Mouse (Mus musculus): Measurements from ENCODE around the gene Pcdh15.

Gene Pcdh15

GRCm38 (mm10) chr10:73947799-73948198, 848.7 kb downstream of the Pcdh15 start:
- DNase-seq (ENCODE audit: low spot score), result no peak

- DNase-seq (ENCODE audit: low spot score), result no peak
These were observed 854.2 kb downstream of the Pcdh15 start for GRCm38 (mm10) chr10:73953362-73953761.

- no peak for DNase-seq (ENCODE audit: low spot score)
These were observed 884.9 kb downstream of the Pcdh15 start for GRCm38 (mm10) chr10:73984057-73984456.

- DNase-seq (ENCODE audit: low spot score), result no peak
These were observed 909.7 kb downstream of the Pcdh15 start for GRCm38 (mm10) chr10:74008836-74009235.

DNA sequence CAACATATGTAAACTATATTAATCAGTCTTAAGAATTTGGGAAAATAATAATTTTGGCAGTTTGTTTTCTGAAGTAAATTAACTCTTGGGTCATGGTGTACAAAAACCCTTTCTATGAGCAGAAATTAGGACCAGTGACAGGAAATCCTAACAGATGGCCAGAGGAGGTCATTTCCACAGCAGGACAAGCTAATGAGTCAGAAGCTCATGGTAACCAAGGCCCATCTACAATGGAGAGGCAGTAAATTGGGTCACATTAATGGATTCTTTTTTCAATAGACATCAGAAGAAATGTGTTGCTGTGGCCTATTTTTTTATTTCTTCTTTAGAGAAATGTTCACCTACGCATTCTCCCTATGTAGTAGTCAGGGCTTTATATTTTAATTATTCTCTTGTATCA, 923.9 kb downstream of the Pcdh15 start:
- no peak for DNase-seq (ENCODE audit: low spot score)

GRCm38 (mm10) chr10:74053059-74053458, 953.9 kb downstream of the Pcdh15 start:
- DNase-seq (ENCODE audit: low spot score), result no peak

- DNase-seq (ENCODE audit: low spot score), result no peak
These were observed 987.5 kb downstream of the Pcdh15 start for GRCm38 (mm10) chr10:74086653-74087052.

- no peak for DNase-seq (ENCODE audit: low spot score)
These were observed 999.2 kb downstream of the Pcdh15 start for GRCm38 (mm10) chr10:74098296-74098695.

DNA sequence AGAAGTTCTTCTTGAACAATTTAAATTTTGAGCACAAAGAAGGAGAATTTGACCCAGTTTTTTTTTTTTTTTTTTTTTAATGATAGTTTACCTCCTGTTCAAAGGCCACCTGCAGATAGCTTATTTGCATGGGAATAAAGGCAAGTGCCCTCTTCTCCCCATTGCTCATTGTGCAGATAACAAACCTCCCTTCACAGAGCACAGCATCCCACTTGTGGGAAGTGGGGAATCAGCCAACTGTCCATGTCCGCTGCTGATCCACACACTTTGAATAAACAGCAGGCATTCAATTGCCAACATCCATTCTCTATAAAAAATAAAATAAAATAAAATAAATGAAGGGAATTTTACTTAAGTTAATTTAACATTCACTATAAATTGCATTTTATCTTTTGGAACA, 1015.0 kb downstream of the Pcdh15 start:
- no peak for DNase-seq (ENCODE audit: low spot score)

- no peak for DNase-seq (ENCODE audit: low spot score)
These were observed 1017.7 kb downstream of the Pcdh15 start for GRCm38 (mm10) chr10:74116817-74117216.

DNA sequence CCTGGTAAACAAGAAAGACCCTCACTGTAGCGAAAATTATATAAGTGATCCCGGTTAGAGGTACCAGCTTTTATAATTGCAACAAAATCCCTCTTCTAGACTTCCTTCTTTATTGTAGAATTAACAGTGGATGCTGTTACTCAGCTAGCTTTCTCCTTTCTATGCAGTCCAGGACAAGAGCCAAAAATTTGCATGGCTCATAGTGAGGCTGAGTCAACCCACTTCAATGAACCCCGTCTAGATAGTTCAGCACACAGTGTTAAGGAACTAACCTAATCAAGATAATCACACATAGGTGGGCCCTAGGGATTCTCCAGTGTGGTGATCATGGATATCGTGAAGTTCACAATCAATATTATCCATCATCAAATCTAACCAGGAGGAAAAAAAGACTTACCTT, 1024.3 kb downstream of the Pcdh15 start:
- DNase-seq (ENCODE audit: low spot score), result no peak

- DNase-seq (ENCODE audit: low spot score), result no peak
These were observed 1030.0 kb downstream of the Pcdh15 start for GRCm38 (mm10) chr10:74129192-74129591.

- no peak for DNase-seq (ENCODE audit: low spot score)
These were observed 1030.5 kb downstream of the Pcdh15 start for GRCm38 (mm10) chr10:74129665-74130064.

DNA sequence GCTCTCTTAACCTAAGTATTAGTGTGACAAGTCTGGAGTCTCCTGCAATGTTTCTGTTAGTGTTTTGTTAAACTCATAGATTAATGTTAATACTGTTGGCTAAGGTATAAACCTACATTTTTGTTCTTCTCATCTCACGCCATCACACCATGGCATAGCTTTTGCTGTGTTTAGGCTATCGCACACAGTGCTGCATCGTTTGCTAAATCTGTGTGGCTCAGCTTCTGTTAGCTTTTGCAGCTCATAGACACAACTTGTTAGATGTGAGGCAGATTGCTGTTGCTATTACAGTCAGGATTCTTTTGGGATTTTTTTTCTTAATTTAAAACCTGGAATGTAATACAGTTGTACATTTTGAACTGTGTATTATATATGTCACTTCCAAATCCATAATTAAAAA, 1031.7 kb downstream of the Pcdh15 start:
- no peak for DNase-seq (ENCODE audit: low spot score)

DNA sequence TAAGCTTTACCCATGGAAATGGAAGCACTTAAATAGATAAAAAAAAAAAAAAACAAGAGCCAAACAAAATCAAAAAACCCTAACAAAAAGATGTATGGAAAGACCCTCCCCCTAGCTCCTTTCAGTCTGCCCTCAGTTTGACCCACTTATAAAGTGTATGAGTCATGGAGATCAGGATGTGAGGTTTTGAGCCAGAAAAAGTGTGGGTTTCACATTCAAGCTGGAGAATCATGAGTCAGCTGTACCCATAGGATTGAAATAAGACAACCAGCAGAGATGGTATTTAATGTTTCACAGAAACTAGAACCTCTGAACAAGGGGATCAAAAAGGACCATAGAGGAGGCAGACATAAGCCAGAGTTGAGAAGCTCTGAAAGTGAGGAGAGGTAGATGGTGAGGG, 1048.8 kb downstream of the Pcdh15 start:
- DNase-seq (ENCODE audit: low spot score), result no peak

DNA sequence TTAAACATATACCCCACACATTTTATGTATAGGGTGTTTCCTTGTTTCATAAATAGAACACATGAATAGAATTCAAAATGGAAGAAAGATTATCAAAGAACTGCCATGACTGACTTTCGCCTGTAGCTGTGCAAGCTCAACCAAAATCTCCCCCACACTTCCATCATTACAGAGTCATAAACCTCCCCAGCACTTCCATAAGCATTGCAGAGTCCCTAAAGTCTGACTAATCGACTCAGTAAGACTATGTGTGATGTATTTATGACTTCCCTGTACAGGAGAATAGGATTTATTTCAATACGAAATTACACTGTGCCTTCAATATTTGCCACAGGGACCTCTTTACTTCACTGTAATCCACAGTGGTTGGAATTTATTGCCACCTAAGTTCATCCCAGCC, 1082.8 kb downstream of the Pcdh15 start:
- DNase-seq (ENCODE audit: low spot score), result no peak

DNA sequence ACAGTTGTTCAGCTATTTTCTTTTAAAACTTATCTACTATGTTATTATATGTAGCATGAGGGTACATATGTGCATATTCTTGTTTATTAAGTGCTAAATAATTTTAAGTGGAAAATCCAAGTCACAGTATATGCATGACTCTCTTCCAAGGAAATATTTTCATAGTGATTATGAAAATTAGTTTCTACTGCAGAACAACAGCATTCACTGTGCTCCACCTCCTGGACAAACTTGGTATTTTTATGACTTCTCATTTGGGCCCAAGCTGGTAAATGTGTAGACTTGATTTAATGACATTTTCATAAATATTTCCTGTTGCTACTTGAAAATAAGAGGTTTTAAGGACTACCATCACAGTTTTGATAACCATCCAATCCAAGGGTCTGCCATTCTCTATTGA, 1104.5 kb downstream of the Pcdh15 start:
- DNase-seq (ENCODE audit: low spot score), result peak; percentile 61

- peak; percentile 3 for DNase-seq (ENCODE audit: low spot score)
These were observed 1118.1 kb downstream of the Pcdh15 start for GRCm38 (mm10) chr10:74217268-74217667.

DNA sequence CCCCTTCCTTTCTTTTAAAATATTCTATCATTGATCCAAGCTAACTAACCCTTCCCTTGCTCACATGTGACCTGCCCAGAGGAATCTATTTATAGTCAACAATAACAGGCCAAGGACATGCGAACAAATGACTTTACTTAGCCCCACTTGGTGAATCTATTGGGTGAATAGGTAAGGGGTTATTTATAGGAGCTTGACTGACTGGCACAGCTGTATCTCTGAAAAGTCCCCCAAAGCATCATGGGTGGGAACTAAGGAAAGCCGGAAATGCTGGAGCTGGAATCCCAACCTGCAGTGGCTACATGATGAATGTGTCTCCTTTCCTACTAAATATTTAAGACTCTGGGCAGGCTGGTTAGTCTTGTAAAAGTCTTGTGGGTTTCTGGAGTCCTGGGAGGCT, 1121.3 kb downstream of the Pcdh15 start:
- no peak for DNase-seq (ENCODE audit: low spot score)

GRCm38 (mm10) chr10:74257716-74258446, 1158.7 kb downstream of the Pcdh15 start:
- DNase-seq (ENCODE audit: low spot score), result no peak

- DNase-seq (ENCODE audit: low spot score), result no peak
These were observed 1159.5 kb downstream of the Pcdh15 start for GRCm38 (mm10) chr10:74258639-74259038.

GRCm38 (mm10) chr10:74269637-74270269, 1170.6 kb downstream of the Pcdh15 start:
- peak; percentile 4 for DNase-seq (ENCODE audit: low spot score)

DNA sequence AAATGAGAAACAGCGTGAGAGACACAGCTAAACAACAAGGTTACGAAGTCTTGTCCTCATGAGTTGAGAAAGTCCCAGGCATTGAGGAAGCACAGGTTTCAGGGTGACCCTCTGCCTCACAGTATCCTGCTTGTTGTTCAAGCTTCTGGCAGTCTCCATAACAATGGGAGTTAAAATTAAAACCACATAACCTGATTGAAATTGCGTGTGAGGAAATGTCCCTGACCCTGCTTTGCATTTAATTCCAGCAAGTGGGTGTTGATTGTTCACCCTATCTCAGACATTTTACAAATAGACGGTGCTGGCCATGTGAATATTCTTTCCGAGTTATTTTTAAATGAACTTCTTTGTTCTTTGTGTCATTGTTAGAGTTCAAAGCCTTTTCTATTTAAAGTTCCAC, 1171.8 kb downstream of the Pcdh15 start:
- DNase-seq (ENCODE audit: low spot score), result no peak

- no peak for DNase-seq (ENCODE audit: low spot score)
These were observed 1205.0 kb downstream of the Pcdh15 start for GRCm38 (mm10) chr10:74304120-74304519.

All from embryo, embryonic 10.5 days (tissue).